Mouse (Mus musculus): ENCODE results near the gene Dnah2. TPM values are rescaled to one million over a fixed set of nuclear protein-coding genes. Genes with fewer than 3 reads are reported as not detected.
A peak's percentile ranks its signal among the peaks of the same experiment; 100 is the strongest.

Gene Dnah2
- total RNA-seq, 2 experiments from 2014 or later = 3.5 to 8.0 TPM

DNA sequence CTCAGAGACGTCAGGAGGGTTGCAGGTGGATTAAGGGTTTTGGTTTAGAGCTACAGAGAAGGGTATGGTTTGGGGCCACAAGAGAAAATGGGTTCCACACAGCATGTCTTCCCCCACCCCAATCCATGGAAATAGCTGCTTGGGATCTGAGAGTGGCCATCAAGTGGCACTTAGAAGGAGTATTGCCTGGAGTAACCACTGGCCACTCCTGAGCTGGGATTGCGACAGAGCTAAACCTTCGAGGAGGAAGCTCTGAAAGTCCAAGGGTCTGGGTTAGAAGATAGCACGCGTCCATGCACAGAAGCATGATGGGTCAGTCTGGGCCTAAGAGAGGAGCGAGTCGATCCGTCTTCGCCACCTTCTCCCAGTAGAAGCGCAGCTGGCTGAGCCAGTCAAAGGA is 72.1 kb downstream of the Dnah2 start:
- DNase-seq (ENCODE audit: extremely low spot score in 1 of 2, low spot score in 1 of 2) = no peak

DNA sequence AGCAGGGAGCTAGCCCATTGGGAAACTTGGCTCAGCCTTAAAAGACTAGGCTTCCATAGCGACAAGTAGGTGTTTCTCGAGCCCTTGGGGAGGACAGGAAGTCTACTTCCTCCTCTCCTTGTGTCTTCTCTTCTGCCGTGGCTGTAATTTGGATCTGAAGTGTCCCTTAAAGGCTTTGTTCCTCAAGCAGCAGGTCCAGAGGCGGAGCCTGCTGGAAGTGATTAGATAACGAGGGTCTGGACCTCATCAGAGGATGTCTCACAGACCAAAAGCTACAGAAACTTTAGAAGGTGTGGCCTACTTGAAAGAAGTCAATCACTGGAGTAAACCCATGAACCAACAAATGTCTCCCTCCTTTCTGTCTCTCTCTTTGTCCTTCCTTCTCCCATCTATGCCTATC is 74.2 kb downstream of the Dnah2 start:
- DNase-seq (ENCODE audit: extremely low spot score in 1 of 2, low spot score in 1 of 2) = no peak

DNA sequence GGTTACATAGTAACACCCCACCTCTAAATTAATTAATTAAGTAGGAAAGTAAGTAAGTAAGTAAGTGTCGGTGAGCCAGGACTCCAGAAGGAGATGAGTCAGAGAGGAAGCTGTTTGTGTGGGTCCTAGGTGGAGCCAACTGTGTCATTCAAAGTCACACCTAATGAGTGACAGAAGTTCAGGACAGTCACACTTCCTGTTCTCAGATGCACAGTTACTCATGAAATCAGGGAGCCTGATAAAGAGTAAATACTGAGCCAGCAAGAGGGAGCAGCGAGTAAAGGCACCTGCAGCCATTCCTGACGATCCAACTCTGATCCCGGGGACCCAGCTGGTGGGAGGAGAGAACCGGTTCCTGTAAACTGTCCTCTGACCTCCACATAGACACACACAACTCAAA is 76.2 kb downstream of the Dnah2 start:
- DNase-seq (ENCODE audit: extremely low spot score in 1 of 2, low spot score in 1 of 2) = no peak

DNA sequence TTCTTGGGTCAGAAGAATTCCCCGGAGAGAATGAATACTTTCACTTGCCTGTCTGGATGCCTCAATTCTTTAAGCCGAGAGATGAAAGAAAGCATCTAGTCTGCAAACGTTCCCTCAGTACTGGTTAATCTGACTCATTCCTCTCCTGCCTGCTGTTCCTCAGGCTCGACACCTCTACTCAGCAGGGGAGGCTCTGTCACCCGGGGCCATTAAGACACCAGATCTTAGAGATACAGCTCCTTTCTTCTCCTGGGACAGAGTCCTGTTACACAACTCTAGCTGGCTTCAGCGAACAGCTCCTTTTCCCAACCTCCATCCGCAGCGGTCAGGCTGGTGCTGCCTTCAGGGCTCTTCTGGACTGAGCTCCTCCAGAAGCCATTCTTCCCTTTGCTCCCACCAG is 77.4 kb downstream of the Dnah2 start:
- DNase-seq (ENCODE audit: extremely low spot score in 1 of 2, low spot score in 1 of 2) = no peak

DNA sequence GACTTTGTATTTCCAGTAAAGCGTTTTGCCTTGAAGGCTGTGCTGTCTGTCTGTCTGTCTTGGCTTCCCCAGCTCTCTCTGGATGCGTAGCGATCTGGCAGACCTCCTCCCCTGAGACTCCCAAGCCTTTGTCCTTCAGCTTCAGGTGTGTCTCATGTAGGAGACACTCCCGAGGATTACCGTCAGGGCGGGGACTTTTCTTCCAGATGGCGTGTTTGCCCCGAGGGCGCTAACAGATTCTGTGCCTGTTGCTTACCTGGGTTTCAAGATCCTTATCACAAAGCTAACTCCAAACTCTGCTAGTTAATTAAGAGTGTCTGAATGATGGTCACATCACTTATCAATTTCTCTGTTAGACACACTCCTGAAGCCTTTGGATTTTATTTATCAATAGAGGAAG is 79.6 kb downstream of the Dnah2 start:
- DNase-seq (ENCODE audit: extremely low spot score in 1 of 2, low spot score in 1 of 2) = no peak

DNA sequence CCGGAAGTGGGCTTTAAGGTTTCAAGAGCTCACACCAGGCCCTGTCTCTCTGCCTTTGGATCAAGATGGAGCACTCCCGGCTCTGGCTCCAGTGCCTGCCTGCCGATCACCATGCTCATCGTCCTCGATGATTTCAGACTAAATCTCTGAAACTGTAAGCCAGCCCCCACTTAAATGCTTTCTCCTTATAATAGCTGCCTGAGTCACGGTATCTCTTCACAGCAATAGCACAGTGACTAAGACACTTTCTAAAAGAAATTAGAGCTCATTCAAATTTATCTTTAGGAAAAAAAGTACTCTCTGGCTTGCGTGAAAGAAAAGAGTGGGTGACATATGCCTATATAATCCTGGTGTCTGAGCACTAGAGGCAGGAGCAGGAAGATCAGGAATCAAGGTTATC is 84.9 kb downstream of the Dnah2 start:
- no peak for DNase-seq (ENCODE audit: extremely low spot score in 1 of 2, low spot score in 1 of 2)

DNA sequence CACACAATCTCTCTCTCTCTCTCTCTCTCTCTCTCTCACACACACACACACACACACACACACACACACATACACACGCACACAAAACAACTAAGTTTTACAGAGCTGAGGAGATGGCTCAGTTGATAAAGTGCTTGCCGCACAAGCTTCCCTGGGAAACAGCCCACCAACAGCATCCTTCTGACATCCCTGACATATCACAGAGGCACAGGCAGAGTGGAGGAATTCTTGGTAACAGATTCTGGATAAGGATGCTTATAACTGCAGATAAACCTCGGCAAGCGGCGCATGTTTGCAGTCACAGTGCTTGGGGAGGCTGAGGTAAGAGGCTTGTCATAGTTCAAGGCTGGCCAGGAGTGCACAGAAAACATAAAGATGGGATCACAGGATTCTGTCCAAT is 87.3 kb downstream of the Dnah2 start:
- no peak for DNase-seq (ENCODE audit: extremely low spot score in 1 of 2, low spot score in 1 of 2)

DNA sequence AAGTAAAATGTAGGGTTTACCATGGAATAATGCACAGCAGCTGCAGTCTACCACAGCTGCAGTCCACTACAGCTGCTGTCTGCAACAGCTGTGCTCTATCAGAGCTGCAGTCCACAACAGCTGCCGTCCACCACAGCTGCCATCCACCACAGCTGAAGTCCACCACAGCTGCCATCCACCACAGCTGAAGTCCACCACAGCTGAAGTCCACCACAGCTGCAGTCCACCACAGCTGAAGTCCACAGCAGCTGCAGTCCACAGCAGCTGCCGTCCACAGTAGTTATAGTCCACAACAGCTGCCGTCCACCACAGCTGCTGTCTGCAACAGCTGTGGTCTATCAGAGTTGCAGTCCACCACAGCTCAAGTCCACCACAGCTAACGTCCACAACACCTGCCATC is 89.0 kb downstream of the Dnah2 start:
- DNase-seq (ENCODE audit: extremely low spot score in 1 of 2, low spot score in 1 of 2) = no peak

DNA sequence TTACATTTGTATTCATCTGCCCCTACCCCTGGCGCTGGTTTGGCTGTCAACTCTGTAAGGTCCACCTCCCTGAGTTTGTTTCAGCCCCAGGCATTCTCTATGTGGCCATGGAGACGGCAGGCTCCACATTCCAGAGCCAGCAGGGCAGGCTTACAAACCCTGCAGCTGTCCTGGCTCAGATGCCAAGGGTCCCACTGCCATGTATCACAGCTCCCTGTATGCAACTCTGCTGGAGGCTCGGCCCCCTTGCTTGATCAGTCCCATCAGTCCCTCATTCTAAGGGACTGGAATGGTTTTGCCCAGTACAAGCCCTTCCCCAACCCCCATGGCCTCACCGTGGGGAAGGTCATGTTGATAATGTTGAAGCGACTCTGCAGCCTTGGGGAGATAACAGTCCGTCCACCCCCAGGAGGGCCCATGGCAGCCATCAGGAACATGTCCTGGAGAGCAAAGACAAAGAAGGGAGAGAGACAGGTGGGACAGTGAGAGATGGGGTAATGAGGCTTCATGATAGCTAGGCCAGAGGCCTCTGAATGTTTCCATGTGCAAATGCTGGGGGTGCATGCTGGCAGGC is 91.8 kb downstream of the Dnah2 start:
- peak in 1 of 2 experiments; percentile 5 for DNase-seq (ENCODE audit: extremely low spot score in 1 of 2, low spot score in 1 of 2)

DNA sequence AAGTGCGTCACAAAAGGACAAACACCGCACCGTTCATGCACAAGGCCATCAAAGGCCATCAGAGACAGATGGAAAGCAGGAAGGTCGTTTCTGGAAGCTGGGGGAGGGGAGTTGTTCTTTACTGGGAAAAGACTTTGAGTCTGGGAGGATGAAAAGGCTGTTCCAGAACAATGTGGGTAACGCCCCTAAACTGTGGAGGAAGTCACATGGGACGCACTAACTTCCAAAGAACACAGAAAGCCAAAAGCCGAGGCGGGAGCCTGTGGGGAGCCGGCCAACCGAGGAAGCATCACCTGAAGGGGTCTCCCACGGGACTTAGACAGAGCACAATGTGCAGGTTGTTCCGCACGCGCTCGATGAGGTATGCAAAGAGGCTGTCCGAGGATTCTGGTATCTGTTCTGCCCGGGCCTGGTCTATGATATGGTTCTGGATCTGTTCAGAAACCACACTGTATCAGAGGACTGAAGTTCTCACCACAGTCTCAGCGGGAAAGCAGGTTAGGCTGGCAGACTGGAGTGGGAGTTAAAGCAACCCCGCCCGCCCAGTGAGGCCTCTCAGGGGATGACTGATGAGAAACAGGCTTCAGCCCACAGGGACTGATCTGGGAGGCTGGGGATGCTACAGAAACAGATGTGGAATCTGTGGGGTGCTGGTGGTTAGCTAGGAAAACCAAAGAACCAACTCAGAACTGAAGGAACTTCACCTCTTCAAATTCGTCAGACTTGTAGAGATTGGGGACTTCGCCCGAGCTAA is 96.6 kb downstream of the Dnah2 start:
- DNase-seq (ENCODE audit: extremely low spot score in 1 of 2, low spot score in 1 of 2) = no peak

DNA sequence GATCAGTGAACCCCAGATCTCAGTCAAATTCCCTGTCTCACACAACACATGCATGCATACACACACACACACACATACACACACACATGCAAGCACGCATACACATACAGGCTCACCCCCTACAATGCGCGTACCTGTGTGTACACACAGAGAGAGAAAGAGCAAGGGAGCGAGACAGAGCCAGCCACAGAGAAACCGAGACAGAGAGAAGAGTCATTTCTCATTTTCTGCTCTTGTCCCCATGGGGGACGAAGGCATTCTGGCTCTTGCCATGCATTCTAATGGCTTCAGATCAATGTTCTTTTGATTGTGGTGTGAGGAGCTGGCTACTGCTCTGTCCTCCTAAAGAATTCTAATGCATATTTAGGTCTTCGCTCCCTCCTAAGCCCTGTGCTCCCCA is 101.6 kb downstream of the Dnah2 start:
- no peak for DNase-seq (ENCODE audit: extremely low spot score in 1 of 2, low spot score in 1 of 2)

DNA sequence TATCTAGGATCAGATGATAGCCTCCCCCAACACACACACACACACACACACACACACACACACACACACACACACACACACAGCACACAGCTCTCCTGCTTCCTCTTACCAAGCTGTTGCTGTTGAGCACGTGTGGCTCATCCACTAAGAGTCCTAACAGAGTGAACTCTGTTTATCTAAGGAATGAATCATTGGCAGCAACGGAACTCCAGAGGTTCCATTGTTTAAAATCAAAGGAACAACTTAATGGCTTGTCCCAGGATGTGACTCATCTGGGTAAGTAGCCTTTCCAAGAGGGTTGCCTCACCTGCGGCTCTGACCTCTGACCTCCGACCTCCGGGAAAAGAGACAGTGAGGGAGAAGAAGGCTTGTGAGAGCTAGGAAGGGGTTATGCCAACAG is 105.6 kb downstream of the Dnah2 start:
- no peak for DNase-seq (ENCODE audit: extremely low spot score in 1 of 2, low spot score in 1 of 2)

DNA sequence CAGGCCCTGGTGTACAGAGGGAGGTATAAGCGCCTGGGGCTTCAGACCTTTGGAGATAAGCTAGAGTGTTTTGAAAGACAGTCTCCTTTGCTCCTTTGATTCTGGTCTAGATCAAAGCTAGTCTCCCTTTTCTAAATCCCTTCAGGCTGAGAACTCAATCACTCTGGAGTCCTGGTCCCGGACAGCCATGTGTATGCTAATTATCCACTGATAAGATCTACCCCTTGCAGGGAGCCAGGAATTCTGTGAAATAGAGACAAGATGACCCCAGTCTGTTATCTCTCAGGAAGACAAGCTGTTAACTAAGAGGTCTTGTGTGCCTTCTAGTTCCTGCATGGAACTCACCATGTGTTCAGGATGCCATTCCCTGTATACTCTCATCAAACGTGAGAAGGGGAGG is 111.6 kb downstream of the Dnah2 start:
- no peak for DNase-seq (ENCODE audit: extremely low spot score in 1 of 2, low spot score in 1 of 2)

DNA sequence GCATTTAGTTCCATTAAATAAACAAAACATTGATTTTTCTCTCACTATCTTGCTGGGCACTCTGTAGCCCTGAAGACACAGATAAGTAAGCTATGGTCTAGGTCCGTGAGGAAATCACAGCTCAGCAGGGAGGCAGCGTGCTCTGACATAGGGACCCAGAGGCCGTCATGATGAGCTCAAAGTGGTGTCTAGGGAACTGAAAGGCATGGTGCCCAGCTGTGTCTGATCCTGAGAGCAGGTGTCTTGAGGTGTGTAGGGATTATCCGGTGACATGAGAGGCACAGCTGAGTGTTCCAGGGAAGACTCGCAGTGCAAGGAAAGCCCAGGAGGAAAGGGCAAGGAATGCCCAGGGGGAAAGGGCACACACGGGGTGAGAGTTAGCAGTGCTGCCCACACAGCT is 115.7 kb downstream of the Dnah2 start:
- DNase-seq (ENCODE audit: extremely low spot score in 1 of 2, low spot score in 1 of 2) = no peak

DNA sequence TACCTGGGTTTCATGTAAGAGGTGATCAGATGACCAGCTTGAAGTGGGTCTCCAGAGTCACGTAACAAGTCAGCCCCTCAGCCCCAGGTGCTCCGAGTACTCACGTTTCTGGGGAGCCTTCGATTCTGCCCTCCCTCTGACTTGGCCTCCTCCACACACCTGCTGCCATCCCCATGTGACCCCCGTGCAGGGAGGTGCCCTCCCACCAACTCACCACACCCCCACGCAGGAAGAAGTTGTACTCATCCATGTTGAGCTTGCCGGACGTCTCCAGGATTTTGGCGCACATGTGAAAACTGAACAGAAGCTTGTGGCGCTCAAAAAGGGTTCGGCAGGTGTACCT is 116.3 kb downstream of the Dnah2 start:
- DNase-seq (ENCODE audit: extremely low spot score in 1 of 2, low spot score in 1 of 2) = no peak

DNA sequence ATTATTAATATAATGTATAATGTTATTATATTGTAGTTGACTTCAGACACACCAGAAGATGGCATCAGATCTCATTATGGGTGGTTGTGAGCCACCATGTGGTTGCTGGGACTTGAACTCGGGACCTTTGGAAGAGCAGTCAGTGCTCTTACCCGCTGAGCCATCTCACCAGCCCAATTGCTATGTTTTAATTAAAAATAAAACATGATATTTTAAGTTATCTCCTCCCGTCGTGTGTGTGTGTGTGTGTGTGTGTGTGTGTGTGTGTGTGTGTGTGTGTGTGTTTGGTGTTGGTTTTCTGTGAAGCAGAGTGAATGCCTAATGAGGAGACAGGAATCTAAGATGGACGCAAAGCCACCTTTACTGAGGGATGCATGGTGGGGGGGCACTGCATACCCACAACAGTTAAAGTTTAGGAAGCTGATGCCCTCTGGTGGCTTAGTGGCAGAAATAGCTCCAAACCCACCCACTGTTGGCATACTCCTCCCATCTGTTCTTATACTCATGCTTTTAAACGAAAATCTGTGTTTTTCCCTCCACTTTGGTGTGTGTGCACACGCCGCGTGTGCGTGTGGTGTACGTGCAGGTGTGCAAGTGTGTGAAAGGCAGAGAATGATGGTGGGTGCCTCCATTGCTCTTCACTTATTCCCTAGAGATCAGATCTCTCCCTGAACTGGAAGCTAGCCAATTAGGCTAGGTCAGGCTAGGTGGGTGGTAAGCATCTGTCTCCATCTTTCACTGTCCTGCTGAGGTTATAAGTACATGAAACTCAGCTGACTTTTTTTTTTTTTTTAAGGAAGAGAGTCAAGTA is 116.9 kb downstream of the Dnah2 start:
- peak in 1 of 2 experiments; percentile 59 for DNase-seq (ENCODE audit: extremely low spot score in 1 of 2, low spot score in 1 of 2)

DNA sequence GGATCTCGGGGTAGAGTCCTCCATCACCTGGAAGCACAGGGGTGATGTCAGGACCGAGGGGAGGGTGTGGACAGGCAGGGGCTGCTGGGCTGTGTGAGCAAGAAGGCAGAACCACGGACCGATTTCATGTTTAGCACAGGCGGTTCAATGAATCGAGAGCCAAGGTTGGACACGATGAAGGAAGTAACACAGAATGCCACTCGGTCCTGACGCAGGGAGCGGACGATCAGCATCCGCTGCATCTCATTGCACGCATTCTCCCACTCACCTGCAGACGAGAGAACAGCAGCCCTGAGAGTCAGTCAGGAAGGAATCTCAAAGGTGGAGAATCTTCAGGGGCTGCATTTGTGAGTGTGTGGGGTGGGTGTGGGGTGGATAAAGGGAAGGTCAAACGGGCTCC is 118.3 kb downstream of the Dnah2 start:
- no peak for DNase-seq (ENCODE audit: extremely low spot score in 1 of 2, low spot score in 1 of 2)

DNA sequence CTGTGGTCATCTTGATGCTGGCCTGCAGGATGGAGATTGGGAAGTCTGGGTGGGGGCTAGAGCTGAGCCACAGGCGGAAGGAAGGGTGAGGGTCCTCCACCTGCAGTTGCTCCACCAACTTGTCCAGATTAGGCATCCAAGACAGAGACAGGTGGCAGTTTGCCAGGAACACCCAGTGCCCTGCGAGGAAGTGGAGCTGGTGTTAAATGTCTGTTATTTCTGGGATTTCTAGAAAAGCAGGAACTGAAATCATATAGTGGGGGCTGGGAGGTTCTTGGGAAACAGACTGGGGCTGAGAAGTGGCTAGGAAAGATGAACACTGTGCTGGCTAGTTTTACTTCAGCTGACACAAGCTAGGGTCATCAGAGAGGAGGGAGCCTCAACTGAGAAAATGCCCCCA is 119.6 kb downstream of the Dnah2 start:
- DNase-seq (ENCODE audit: extremely low spot score in 1 of 2, low spot score in 1 of 2) = no peak

DNA sequence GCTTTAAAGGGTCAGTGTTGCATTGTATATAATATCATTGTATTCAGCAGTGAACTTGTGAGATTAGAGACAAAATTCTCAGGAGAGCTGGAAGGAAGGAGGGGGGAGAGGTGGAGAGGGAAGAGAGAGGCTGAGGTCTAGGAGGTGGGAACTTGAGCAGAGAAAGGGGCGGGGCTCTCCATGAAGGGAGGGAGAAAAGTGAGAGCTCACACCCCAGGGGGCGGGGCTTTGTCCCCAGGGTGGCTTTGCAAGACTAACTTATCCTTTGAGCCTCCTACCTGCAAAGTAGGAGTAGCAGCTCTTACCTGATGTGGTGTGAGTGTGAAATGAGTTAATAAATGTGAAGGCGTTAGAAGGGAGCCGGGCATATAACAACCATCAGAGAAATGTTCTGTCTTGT is 120.2 kb downstream of the Dnah2 start:
- no peak for DNase-seq (ENCODE audit: extremely low spot score in 1 of 2, low spot score in 1 of 2)

DNA sequence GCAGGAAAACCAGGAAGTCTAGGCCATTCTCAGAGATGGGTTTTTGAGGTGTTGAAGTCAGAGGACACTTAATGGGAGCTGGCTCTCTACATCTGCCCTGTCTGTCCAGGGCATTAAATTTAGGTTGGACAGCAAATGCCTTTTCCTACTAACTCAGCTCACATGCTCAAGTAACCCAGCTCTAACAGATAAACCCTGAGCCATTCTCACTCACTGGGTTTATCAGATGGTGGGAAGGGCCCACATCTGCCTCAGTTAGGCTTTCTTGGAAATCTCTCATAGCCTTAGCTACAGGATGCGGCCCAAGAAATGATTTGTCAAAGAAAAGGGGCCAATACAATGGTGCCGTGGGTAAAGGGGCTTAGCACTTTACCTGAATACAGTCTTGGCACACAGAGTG is 122.7 kb downstream of the Dnah2 start:
- no peak for DNase-seq (ENCODE audit: extremely low spot score in 1 of 2, low spot score in 1 of 2)

DNA sequence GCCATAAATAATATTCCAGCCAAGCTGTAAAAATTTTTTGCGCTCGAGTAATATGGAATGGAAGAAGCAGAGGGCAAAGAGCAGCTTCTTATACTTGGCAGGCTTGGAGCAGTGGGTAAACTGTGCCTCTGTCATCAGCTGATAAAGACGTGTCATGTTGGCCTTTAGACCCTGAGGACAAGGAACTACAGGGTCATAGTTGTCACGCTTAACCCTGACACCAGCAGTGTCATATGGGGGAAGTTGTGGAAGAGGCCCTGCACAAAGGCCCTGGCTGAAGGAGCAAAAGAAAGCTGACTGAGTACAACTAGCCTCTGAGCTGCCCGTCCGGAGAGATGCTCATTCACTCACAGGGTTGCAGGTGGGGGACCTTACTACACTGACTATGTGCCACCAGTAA is 125.0 kb downstream of the Dnah2 start:
- DNase-seq (ENCODE audit: extremely low spot score in 1 of 2, low spot score in 1 of 2) = no peak

DNA sequence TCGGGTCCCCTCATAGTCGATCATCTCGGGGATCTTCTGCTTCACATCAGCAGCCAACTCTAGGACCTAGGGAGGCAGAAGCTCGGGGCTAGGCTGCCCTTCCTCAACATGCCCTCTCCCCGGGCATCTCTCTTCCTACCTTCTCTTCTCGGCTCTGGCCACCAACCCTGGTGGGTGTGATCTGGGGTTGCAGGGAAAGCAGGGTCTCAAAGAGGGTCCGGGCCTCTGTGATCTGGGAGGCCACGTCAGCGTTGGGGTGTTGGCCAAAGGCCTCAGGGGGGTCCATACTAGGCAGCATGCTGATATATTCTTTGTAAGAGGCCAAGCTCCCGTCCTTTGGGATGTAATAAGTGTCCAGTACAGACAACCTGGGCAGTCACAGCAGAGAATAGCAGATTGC is 126.1 kb downstream of the Dnah2 start:
- no peak for DNase-seq (ENCODE audit: extremely low spot score in 1 of 2, low spot score in 1 of 2)
